ENCODE assay signal across 8 mouse cellular contexts in the genomic region with DNA sequence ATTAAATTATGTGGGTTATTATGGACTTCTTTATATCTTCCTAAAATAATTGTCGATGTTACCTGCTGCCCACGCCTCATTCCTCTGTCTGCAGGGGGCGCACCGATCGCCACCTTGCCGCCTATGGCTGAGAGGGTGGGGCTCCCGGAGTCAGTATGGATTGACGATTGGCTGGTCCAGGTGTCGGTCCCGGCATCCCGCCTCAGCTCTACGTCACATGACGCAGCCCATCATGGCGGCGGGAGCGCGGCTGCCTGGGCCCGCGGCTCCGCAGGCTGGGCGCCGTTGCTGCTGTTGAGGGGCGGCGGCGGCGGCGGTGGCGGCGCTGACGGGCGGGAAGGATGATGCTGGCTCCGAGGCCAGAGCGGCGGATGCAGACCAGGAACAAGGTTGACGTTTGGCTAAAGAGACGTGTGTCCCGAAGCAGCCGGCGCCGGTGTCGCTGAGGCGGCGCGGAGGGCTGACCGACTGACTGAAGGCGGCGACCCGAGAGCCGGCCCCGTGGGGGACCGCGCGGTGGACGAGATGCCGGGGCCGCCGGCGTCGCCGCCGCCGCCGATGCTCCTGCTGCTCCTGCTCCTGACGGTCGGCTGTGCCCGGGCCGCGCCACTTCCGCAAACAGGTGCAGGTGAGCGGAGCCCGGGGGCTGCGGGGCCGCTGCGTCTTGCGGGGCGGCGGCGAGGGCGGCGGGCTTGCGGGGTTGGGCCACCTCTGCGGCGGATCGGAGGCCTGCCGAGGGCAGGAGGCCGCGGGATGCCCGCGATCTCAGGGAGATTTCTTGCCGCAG. TPM values are rescaled to one million over a fixed set of nuclear protein-coding genes. Genes with fewer than 3 reads are reported as not detected.
DNase-seq lines count a peak whose midpoint lies in the region; ATAC-seq lines count a peak whose summit lies in the region.

A gene (plus strand): TSS at position 288 of the 787 bp plus-strand sequence.

- H3K4me2 ChIP-seq in forebrain, embryonic 11.5 days (ENCODE audit: low read depth, low read length, severe bottlenecking), result peak within 1 kb of the TSS; percentile 66
- peak within 1 kb of the TSS; percentile 81 for H3K4me2 ChIP-seq in heart, embryonic 16.5 days (ENCODE audit: low read depth, low read length)
- peak within 1 kb of the TSS; percentile 89 for H3K4me2 ChIP-seq in liver, embryonic 15.5 days
- H3K4me2 ChIP-seq in neural tube, embryonic 12.5 days (replicated peaks), result peak within 1 kb of the TSS; percentile 83

- under 1% methylated on average over 87 of the region's 90 CpGs for WGBS in forebrain, embryonic 11.5 days
- under 1% methylated on average over 86 of the region's 90 CpGs for WGBS in heart, embryonic 16.5 days
- WGBS in liver, embryonic 15.5 days (ENCODE audit: insufficient replicate concordance), result under 1% methylated on average over 89 of the region's 90 CpGs
- under 1% methylated on average over 90 of the region's 90 CpGs for WGBS in neural tube, embryonic 12.5 days

- no peaks in the 10 kb centered on the region for H3K36me3 ChIP-seq in forebrain, embryonic 11.5 days (ENCODE audit: control insufficient read depth, insufficient read depth, low read length)
- H3K36me3 ChIP-seq in heart, embryonic 16.5 days (ENCODE audit: control insufficient read depth, insufficient read depth), result no peaks in the 10 kb centered on the region
- no peaks in the 10 kb centered on the region for H3K36me3 ChIP-seq in liver, embryonic 15.5 days (replicated peaks)
- no peaks in the 10 kb centered on the region for H3K36me3 ChIP-seq in neural tube, embryonic 12.5 days

- H3K4me1 ChIP-seq in forebrain, embryonic 11.5 days (replicated peaks; ENCODE audit: control insufficient read depth, insufficient read depth, low read length), result peaks cover 8% of the 10 kb centered on the region; the same call in 1 of the 2 replicates
- H3K4me1 ChIP-seq in heart, embryonic 16.5 days (ENCODE audit: control insufficient read depth, insufficient read depth, low read length), result peaks cover 15% of the 10 kb centered on the region
- peaks cover 51% of the 10 kb centered on the region for H3K4me1 ChIP-seq in liver, embryonic 15.5 days (replicated peaks)
- H3K4me1 ChIP-seq in neural tube, embryonic 12.5 days, result peaks cover 5% of the 10 kb centered on the region; the same call in 1 of the 2 replicates

- peak within 1 kb of the TSS; percentile 100 for H3K4me3 ChIP-seq in forebrain, embryonic 11.5 days (ENCODE audit: low read depth, low read length)
- H3K4me3 ChIP-seq in heart, embryonic 16.5 days (ENCODE audit: low read length), result peak within 1 kb of the TSS; percentile 97
- H3K4me3 ChIP-seq in liver, embryonic 15.5 days (replicated peaks), result peak within 1 kb of the TSS; percentile 100
- H3K4me3 ChIP-seq in neural tube, embryonic 12.5 days, result peak within 1 kb of the TSS; percentile 99

- H3K27ac ChIP-seq in forebrain, embryonic 11.5 days (ENCODE audit: low read depth, low read length), result peak within 1 kb of the TSS; percentile 77
- peak within 1 kb of the TSS; percentile 83 for H3K27ac ChIP-seq in heart, embryonic 16.5 days (ENCODE audit: low read length)
- H3K27ac ChIP-seq in liver, embryonic 15.5 days (replicated peaks), result peak within 1 kb of the TSS; percentile 80
- H3K27ac ChIP-seq in neural tube, embryonic 12.5 days, result peak within 1 kb of the TSS; percentile 67

- peak; percentile 95 for DNase-seq in CD8-positive naive resting alpha-beta T cell, adult 2 months (ENCODE audit: low read depth in 2 of 2, low spot score in 2 of 2)
- peak; percentile 87 for DNase-seq in c-Kit-positive CD71-negative TER-119-negative erythroid progenitor cells, embryonic 14.5 days (ENCODE audit: low read depth)
- DNase-seq in forebrain, embryonic 11.5 days (ENCODE audit: low spot score), result peak; percentile 96
- peak; percentile 98 to 99 for DNase-seq in kidney, postnatal 36 days
- peak; percentile 90 for DNase-seq in telencephalon, adult 2 months (ENCODE audit: low read depth, low spot score)

- peak; percentile 99 for ATAC-seq in forebrain, embryonic 11.5 days (replicated peaks; ENCODE audit: low FRiP score)
- ATAC-seq in heart, embryonic 16.5 days (replicated peaks; ENCODE audit: extremely low read depth, insufficient read depth, low FRiP score), result peak; percentile 100
- peak; percentile 98 for ATAC-seq in liver, embryonic 15.5 days (ENCODE audit: insufficient read depth)
- ATAC-seq in neural tube, embryonic 12.5 days (ENCODE audit: low FRiP score, low read depth), result peak; percentile 100

- H3K9me3 ChIP-seq in forebrain, embryonic 11.5 days (ENCODE audit: control insufficient read depth, low read length), result no peaks in the 10 kb centered on the region
- no peaks in the 10 kb centered on the region for H3K9me3 ChIP-seq in heart, embryonic 16.5 days (replicated peaks; ENCODE audit: control insufficient read depth, low read length)
- no peaks in the 10 kb centered on the region for H3K9me3 ChIP-seq in liver, embryonic 15.5 days (replicated peaks)
- H3K9me3 ChIP-seq in neural tube, embryonic 12.5 days, result no peaks in the 10 kb centered on the region

- H3K9ac ChIP-seq in forebrain, embryonic 11.5 days (ENCODE audit: low read length), result peak within 1 kb of the TSS; percentile 92
- peak within 1 kb of the TSS; percentile 93 for H3K9ac ChIP-seq in heart, embryonic 16.5 days (ENCODE audit: low read length)
- H3K9ac ChIP-seq in liver, embryonic 15.5 days, result peak within 1 kb of the TSS; percentile 96
- peak within 1 kb of the TSS; percentile 95 for H3K9ac ChIP-seq in neural tube, embryonic 12.5 days

- no peaks in the 10 kb centered on the region for H3K27me3 ChIP-seq in forebrain, embryonic 11.5 days (ENCODE audit: control insufficient read depth, insufficient read depth, low read length)
- peaks cover 3% of the 10 kb centered on the region for H3K27me3 ChIP-seq in heart, embryonic 16.5 days (ENCODE audit: control insufficient read depth, insufficient read depth, low read length)
- peaks cover 41% of the 10 kb centered on the region for H3K27me3 ChIP-seq in liver, embryonic 15.5 days
- H3K27me3 ChIP-seq in neural tube, embryonic 12.5 days (replicated peaks), result no peaks in the 10 kb centered on the region; the same call in 1 of the 2 replicates

RNA-seq across cellular contexts. Expression of the gene that starts here (rescaled TPM):
- polyA plus RNA-seq in forebrain, embryonic 11.5 days (2014; fragmentation: Nextera tagmentation; extraction: Ambion mirVana), result 7.8 and 8.3 TPM in 2 replicates
- polyA plus RNA-seq in heart, embryonic 16.5 days (2015; fragmentation: Nextera tagmentation; extraction: Ambion mirVana), result 3.5 and 4.1 TPM in 2 replicates
- 2.0 and 2.2 TPM in 2 replicates for polyA plus RNA-seq in liver, embryonic 15.5 days (2015; fragmentation: Nextera tagmentation; extraction: Ambion mirVana)
- 7.7 and 9.0 TPM in 2 replicates for polyA plus RNA-seq in neural tube, embryonic 12.5 days (2016; fragmentation: Nextera tagmentation; extraction: Ambion mirVana)

Comparison
In these comparisons a context has a peak if more than half of its experiments do, and no peak if none do; other contexts are left out.
1. Peak in every context shown above with its lines: DNase-seq, ATAC-seq, H3K4me3 ChIP-seq and H3K27ac ChIP-seq.